Mouse (Mus musculus) ES-E14 (cell line): Measurements from ENCODE around the gene Nfic.

ENCODE experiments used
- CHD2 ChIP-seq: IDR thresholded peaks from 2 replicates; pipeline ENCODE4 v1.6.1; 2014; ENCODE audit warnings: mild to moderate bottlenecking, low read depth, low read length, inconsistent platforms
- HCFC1 ChIP-seq: IDR thresholded peaks from 2 replicates; pipeline ENCODE4 v1.6.1; 2012; ENCODE audit warnings: low read length, inconsistent platforms, borderline replicate concordance; ENCODE audit not compliant: insufficient read depth
- MAFK ChIP-seq: IDR thresholded peaks from 2 replicates; pipeline ENCODE4 v1.6.1; 2014; ENCODE audit warnings: mild to moderate bottlenecking, low read depth, low read length, inconsistent platforms; ENCODE audit not compliant: insufficient read depth
- ZC3H11A ChIP-seq: IDR thresholded peaks from 2 replicates; pipeline ENCODE4 v1.6.1; 2012; ENCODE audit warnings: low read depth, mild to moderate bottlenecking, inconsistent platforms, low read length, borderline replicate concordance

- no peak for TF ChIP-seq CHD2
- TF ChIP-seq ZC3H11A, result no peak
- no peak for TF ChIP-seq MAFK
- no peak for TF ChIP-seq HCFC1
Observed at GRCm38 (mm10) chr10:81459399-81459798, 4.0 kb upstream of the Nfic start.
